Mouse (Mus musculus) liver, embryonic 12.5 days (tissue): ENCODE measurements around the gene Myo1f. TPM values are rescaled to one million over a fixed set of nuclear protein-coding genes. Genes with fewer than 3 reads are reported as not detected.
A peak's percentile ranks its signal among the peaks of the same experiment; 100 is the strongest.

Experiments
- ATAC-seq: fragments of 200-750 bp; cut with Nextera tagmentation; 2 replicates; pipeline ENCODE4 v1.8.0; 2017; ENCODE audit warnings: moderate number of reproducible peaks, mild to moderate bottlenecking, moderate library complexity
- H3K27ac ChIP-seq: fragments of 300-500 bp; sonication (generic); 2 replicates; pipeline ENCODE4 v1.5.1; 2016; ENCODE audit warnings: mild to moderate bottlenecking
- H3K27me3 ChIP-seq: fragments of 300-500 bp; sonication (generic); replicated peaks from 2 replicates; pipeline ENCODE4 v1.6.1; 2016; ENCODE audit warnings: mild to moderate bottlenecking, moderate library complexity
- H3K36me3 ChIP-seq: fragments of 300-500 bp; sonication (generic); 2 replicates; pipeline ENCODE4 v1.6.1; 2016; ENCODE audit warnings: mild to moderate bottlenecking, moderate library complexity
- H3K4me1 ChIP-seq: fragments of 300-500 bp; sonication (generic); 2 replicates; pipeline ENCODE4 v1.6.1; 2016
- H3K4me2 ChIP-seq: fragments of 300-500 bp; sonication (generic); 2 replicates; pipeline ENCODE4 v1.6.1; 2016; ENCODE audit warnings: mild to moderate bottlenecking, moderate library complexity
- H3K4me3 ChIP-seq: fragments of 300-500 bp; sonication (generic); 2 replicates; pipeline ENCODE4 v1.5.1; 2016; ENCODE audit warnings: mild to moderate bottlenecking, moderate library complexity
- H3K9ac ChIP-seq: fragments of 300-500 bp; sonication (generic); 2 replicates; pipeline ENCODE4 v1.6.1; 2016; ENCODE audit warnings: mild to moderate bottlenecking, moderate library complexity
- H3K9me3 ChIP-seq: fragments of 300-500 bp; sonication (generic); replicated peaks from 2 replicates; pipeline ENCODE4 v1.6.1; 2016; ENCODE audit warnings: mild to moderate bottlenecking, moderate library complexity
- WGBS: fragments of 180-500 bp; shearing (Covaris S2); methylation state at CpG from one replicate; pipeline ENCODE4 v1.1.7; 2016; ENCODE audit not compliant: insufficient replicate concordance; 5-methylcytosine and 5-hydroxymethylcytosine counted together
- polyA plus RNA-seq: library from polyadenylated mRNA; unstranded; fragments of >200 nt; fragmentation: Nextera tagmentation; extraction: Ambion mirVana; gene quantifications from 2 replicates; pipeline ENCODE4 v1.2.1, GENCODE M21; 2016

Myo1f gene
- polyA plus RNA-seq, result 7.4 and 8.5 TPM in 2 replicates

DNA sequence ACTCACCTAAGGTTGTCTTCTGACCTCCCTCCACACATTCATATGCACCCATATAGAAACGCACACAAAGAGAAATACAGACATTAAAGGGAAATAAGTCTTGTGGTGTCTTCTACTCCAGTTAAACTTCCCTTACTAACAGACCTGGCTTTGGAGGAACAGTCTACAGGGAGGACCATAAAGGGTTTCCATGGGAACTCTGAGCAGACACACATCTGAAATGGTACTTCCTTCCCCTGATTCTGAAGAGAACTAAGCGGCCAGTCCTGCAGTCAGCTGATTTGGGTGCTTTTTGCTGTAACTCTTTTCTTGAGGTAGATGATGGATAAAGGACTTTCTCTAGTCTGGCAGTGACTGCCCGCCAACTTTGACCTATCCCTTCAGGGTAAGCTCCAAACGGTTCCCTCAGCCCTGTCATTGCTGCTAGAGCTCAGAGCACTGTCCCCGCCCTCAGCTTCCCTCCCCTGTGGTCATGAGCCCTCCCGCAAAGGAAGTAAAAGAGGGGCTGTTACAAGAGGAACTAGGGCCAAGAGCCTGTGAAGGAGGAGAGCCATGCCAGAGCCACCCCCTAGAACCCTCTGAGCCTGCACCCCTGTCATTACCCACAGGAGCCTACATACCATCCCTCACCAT lies at the start of gene Myo1f:
Myo1f (plus strand) TSS at position 485 of the 633 bp plus-strand sequence.
- Histone ChIP-seq H3K27ac (no peak within 1 kb of the TSS), H3K4me1 (no peaks in the 10 kb centered on the region), H3K4me3 (peak within 1 kb of the TSS; percentile 11; the same call in 1 of the 2 replicates), H3K9me3 (no peaks in the 10 kb centered on the region), H3K9ac (no peak within 1 kb of the TSS), H3K27me3 (no peaks in the 10 kb centered on the region), H3K4me2 (peak within 1 kb of the TSS; percentile 13; the same call in 1 of the 2 replicates), H3K36me3 (peaks cover 10% of the 10 kb centered on the region; the same call in 1 of the 2 replicates)
- peak; percentile 46; the same call in 1 of the 2 replicates for ATAC-seq
- 14% methylated on average over 6 of the region's 6 CpGs for WGBS

DNA sequence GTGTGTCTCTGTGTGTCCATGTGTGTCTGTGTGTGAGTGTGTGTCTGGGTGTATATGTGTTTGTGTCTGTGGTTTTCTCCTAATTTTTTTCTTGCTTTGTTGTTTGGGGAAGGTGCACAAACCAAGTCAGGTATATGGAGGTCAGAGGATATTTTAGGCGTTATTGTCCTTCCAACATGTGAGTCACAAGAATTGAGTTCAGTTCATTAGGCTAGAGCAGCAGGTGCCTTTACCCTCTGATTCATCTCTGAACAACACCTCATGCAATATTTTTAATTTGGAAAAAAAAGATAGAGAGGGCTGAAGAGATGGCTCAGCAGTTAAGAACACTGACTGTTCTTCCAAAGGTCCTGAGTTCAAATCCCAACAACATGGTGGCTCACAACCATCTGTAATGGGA lies 47.1 kb upstream of the Myo1f start:
- peaks cover 6% of the 10 kb centered on the region; the same call in 1 of the 2 replicates for H3K4me1 ChIP-seq
- WGBS, result 68% methylated on average over 1 of the region's 1 CpGs
- H3K27ac ChIP-seq, result no peak overlapping the region
- H3K4me2 ChIP-seq, result no peak overlapping the region
- no peaks in the 10 kb centered on the region for H3K36me3 ChIP-seq
- no peaks in the 10 kb centered on the region for H3K9me3 ChIP-seq
- 0 out of 2 replicates have a peak, but pooled peaks cover 4% of the 10 kb centered on the region for H3K27me3 ChIP-seq
- ATAC-seq, result no peak
- no peak overlapping the region for H3K9ac ChIP-seq
- H3K4me3 ChIP-seq, result no peak overlapping the region

DNA sequence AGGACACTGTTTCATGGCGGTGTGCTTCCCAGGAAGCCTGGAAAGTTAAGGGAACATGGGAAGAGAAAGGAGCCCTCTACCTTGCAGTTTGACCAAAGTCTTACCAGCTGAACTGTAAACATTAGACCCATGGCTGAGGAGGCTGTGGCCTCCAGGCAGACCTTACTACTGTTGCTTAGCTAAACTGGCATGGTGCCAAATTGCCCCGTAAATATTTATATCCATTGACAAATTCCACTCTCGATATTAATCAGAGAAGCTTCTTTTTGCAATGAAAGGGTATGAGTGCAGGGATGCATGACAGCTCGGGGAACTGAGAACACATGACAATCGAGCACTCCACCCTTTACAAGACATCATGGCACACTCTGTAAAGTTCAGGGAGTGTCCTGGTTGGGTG lies 45.3 kb upstream of the Myo1f start:
- ATAC-seq, result no peak
- no peaks in the 10 kb centered on the region for H3K9me3 ChIP-seq
- no peak overlapping the region for H3K4me3 ChIP-seq
- H3K27me3 ChIP-seq, result no peaks in the 10 kb centered on the region
- H3K9ac ChIP-seq, result no peak overlapping the region
- no peaks in the 10 kb centered on the region for H3K36me3 ChIP-seq
- H3K4me1 ChIP-seq, result no peaks in the 10 kb centered on the region
- no peak overlapping the region for H3K4me2 ChIP-seq
- WGBS, result 55% methylated on average over 5 of the region's 5 CpGs
- no peak overlapping the region for H3K27ac ChIP-seq

DNA sequence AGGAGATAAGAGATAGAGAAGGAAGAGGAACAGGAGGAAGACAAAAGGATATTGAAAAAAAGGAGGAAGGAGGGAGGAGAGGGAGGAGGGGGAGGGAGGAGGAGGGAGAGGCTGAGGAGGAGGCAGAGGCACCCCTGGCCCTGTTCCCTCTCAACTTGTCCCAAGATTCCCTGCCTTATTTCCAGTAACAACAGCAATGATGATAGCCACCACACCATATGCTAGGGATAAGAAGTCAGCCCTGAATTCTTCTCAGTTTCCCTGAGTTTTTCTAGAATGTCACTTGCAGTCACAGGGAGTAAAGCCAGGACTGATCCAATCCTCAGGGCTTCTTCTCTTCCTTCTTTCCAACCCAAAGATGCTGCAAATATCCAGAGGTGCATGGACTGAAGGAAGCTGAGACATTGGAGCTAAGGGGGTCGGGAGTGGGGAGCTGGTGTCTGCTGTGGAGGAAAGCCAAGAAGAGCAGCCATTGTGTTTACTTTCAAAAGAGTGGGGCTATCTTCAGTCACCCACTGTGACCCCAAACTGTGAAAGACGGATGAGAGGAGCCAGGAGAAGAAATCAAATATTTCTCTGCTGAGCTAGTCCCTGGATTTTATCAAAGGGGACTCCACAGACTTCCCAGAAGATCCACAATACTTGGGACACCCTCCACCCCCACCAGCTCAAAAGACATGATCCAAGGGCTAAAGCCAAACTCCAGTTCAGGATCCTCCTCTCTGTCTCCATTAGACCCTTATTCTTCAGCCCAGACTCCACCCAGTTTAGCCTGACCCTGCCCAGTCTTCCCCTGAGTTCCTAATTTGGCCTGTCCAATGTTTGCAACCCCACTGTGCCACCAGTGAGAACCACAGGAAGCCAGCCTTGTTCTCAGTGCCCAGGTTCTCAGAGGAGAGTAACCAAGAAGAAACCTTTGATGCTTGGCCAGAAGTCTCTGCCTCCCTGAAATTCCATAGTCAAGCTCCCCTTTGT lies 42.8 kb upstream of the Myo1f start:
- no peaks in the 10 kb centered on the region for H3K36me3 ChIP-seq
- WGBS, result 28% methylated on average over 2 of the region's 2 CpGs
- no peak for ATAC-seq

DNA sequence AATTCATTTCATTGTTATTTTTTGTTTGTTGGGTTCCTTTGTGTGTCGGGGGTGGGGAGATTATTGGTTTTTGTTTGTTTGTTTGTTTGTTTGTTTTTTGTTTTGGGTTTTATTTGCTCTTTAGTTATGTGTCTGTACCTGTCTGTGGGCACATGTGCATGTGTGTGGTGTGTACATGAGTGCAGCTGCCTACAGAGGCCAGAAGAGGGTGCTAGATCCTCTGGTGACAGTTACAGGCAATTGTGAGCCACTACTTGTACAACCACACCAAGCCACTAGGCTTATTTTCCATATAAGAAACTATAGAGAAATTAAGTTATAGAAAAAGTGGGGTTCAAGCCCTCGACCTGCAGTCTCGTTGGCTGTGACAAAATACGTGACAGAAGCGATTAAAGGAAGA lies 41.6 kb upstream of the Myo1f start:
- no peaks in the 10 kb centered on the region for H3K9me3 ChIP-seq
- no peaks in the 10 kb centered on the region for H3K4me1 ChIP-seq
- 70% methylated on average over 5 of the region's 5 CpGs for WGBS
- H3K36me3 ChIP-seq, result no peaks in the 10 kb centered on the region
- no peak overlapping the region for H3K4me3 ChIP-seq
- ATAC-seq, result no peak
- H3K4me2 ChIP-seq, result no peak overlapping the region
- H3K27me3 ChIP-seq, result no peaks in the 10 kb centered on the region
- H3K27ac ChIP-seq, result no peak overlapping the region
- no peak overlapping the region for H3K9ac ChIP-seq

More for the DNA sequence above, 42.8 kb upstream of the Myo1f start:
- no peak overlapping the region for H3K9ac ChIP-seq
- H3K27me3 ChIP-seq, result no peaks in the 10 kb centered on the region
- H3K4me3 ChIP-seq, result no peak overlapping the region
- no peak overlapping the region for H3K27ac ChIP-seq
- no peaks in the 10 kb centered on the region for H3K9me3 ChIP-seq
- no peak overlapping the region for H3K4me2 ChIP-seq
- H3K4me1 ChIP-seq, result no peaks in the 10 kb centered on the region

DNA sequence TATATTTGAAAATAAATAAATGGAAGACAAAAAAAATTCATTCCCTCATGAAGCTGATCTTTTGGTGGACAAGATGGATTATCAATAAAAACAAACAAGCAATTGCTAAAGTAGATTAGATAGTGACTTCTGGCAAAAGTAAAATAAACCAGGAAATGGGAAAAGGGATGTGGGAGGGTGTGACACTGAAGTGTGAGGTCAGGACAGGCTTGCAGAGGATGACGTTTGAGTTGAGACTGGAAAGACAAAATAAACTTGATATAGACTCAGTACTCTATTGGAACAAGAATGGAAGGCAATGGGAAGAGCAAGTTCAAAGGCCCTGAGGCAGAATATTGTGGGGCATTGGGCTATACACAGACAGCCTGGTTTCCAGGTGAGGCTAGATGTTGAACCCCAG lies 35.1 kb upstream of the Myo1f start:
- Histone ChIP-seq H3K4me3 (no peak overlapping the region), H3K9ac (no peak overlapping the region), H3K4me1 (peaks cover 25% of the 10 kb centered on the region), H3K9me3 (no peaks in the 10 kb centered on the region), H3K27ac (no peak overlapping the region), H3K27me3 (peaks cover 4% of the 10 kb centered on the region; the same call in 1 of the 2 replicates), H3K4me2 (no peak overlapping the region), H3K36me3 (no peaks in the 10 kb centered on the region)
- ATAC-seq, result no peak
- 6% methylated on average over 1 of the region's 1 CpGs for WGBS

DNA sequence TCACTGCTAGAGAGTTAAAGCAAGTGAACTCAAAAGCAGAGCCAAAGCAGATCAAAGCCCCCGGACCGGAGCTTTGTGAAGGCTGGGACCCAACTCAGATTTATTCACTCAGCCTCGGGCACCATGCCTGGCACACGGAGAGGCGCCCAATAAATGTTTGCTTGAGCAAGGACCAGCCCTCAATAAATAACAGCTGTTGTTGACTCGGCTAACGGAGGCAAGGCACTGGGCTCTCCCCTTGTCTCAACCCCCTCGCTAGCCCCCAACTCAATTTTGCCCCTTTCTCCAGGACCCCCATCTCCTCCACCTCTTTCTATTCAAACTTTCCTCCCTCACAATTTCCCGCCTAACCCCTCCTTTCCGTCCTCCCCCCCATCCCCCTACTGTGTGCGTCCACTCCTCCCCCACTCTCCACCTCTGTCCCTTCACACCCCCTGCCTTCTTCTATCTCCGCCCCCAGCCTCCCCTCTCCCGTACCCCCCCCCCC lies 32.0 kb upstream of the Myo1f start:
- H3K4me3 ChIP-seq, result peak overlapping the region; percentile 57
- peaks cover 4% of the 10 kb centered on the region; the same call in 1 of the 2 replicates for H3K27me3 ChIP-seq
- WGBS, result 14% methylated on average over 12 of the region's 13 CpGs
- H3K36me3 ChIP-seq, result peaks cover 4% of the 10 kb centered on the region
- H3K4me1 ChIP-seq, result peaks cover 29% of the 10 kb centered on the region
- ATAC-seq, result 0 out of 2 replicates have a peak, but pooled peaks have one; percentile 11
- H3K9me3 ChIP-seq, result no peaks in the 10 kb centered on the region
- H3K9ac ChIP-seq, result peak overlapping the region; percentile 61
- H3K4me2 ChIP-seq, result peak overlapping the region; percentile 78
- H3K27ac ChIP-seq, result no peak overlapping the region

DNA sequence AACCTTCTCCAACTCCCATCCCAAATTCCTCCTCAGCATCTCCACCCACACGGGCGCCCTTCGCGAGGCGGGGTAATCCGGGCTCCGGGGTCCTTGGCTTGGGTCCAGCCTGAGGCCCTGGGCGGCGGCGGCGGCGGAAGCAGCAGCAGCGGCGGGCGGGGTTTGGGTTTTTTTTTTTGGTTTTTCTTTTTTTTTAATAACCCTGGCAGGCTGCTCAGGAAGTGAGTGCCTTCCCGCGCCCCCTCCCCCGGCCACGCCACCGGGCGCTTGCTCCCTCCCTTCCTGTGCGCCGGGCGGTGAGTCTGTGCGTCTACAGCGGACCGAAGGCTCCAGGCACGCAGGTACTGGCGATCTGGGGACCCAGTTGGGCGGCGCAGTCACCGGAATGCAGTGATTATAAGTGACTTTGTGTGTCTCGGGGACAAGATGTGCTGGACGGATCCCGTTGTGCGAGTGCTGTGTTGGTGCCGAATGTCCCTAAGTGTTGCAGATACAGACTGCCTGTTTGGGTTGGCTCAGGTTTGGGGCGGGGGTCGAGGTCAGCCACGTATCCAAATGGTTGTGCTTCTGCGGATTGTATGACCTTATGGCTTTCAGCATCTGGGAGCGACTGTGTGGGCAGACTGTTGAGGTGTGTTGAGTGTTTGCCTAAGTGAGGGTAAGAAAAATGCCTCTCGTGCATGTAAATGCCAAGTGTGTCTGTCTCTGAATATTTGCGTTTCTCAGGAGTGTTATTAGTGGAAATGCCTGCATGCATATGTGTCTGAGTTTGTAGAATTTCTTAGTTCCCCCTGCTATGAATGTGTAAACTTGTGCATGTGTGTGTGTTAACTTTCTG lies 31.4 kb upstream of the Myo1f start, which contains the start of gene Adamts10:
Adamts10 (plus strand) TSS at position 287 of the 838 bp plus-strand sequence.
- Histone ChIP-seq H3K4me3 (peak within 1 kb of the TSS; percentile 57), H3K9me3 (no peaks in the 10 kb centered on the region), H3K4me1 (peaks cover 29% of the 10 kb centered on the region), H3K4me2 (peak within 1 kb of the TSS; percentile 78), H3K27me3 (peaks cover 4% of the 10 kb centered on the region; the same call in 1 of the 2 replicates), H3K36me3 (peaks cover 9% of the 10 kb centered on the region), H3K9ac (peak within 1 kb of the TSS; percentile 61), H3K27ac (0 out of 2 replicates have a peak within 1 kb of the TSS, but pooled peaks have one; percentile 36)
- ATAC-seq, result peak; percentile 63; the same call in 1 of the 2 replicates
- WGBS, result under 1% methylated on average over 43 of the region's 44 CpGs

DNA sequence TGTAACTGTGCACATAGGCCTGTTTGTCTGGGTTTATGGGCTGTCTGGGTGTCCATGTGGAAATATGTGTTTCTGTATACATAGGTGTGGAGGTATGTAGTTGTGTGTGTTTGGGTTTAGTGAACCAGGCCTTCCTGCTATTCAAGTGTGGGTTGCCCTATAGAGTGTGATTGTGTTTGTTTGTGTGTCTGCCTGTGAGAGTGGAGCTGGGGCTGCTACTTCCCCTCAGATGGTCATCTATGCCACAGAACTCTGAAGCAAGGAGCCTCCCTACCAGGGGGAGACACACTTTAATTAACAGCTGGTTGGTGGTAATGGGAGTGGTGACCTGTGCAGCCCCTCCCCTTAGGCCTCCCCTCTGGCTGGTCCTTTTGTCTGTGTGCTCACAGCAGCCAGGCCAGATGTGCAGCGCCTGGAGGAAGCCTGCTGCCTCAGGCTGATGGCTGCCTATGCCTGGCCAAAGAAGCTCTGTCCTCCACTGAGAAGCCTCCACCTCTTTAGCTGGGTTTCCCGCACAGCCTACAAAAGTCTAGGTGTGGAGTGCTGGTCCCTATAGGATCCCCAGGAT lies 30.6 kb upstream of the Myo1f start:
- peaks cover 4% of the 10 kb centered on the region; the same call in 1 of the 2 replicates for H3K27me3 ChIP-seq
- H3K9me3 ChIP-seq, result no peaks in the 10 kb centered on the region
- H3K4me3 ChIP-seq, result peak overlapping the region; percentile 57
- H3K9ac ChIP-seq, result peak overlapping the region; percentile 61; the same call in 1 of the 2 replicates
- 31% methylated on average over 2 of the region's 2 CpGs for WGBS
- peak overlapping the region; percentile 36; the same call in 1 of the 2 replicates for H3K27ac ChIP-seq
- H3K36me3 ChIP-seq, result peaks cover 15% of the 10 kb centered on the region
- H3K4me2 ChIP-seq, result peak overlapping the region; percentile 78
- peak; percentile 55 for ATAC-seq
- H3K4me1 ChIP-seq, result peaks cover 29% of the 10 kb centered on the region

DNA sequence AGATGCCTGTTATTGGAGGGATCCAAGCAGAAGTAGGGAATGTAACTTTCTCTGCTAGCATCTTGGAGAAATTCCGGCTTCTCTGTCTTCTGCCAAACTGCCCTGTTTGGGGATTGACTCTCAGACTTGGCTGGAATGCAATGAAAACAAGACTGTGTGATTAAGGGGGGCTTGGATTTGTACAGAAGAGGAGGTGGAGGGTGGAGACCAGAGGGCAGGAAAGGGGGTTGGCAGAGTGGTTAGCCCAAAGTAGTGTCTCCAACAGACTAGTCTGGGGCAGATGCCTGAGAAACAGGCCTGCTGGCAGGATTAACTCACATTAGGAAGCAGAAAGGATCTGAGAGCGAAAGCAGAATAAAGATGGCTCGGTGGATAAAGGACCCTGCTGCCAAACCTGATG lies 29.0 kb upstream of the Myo1f start:
- no peak overlapping the region for H3K9ac ChIP-seq
- peaks cover 4% of the 10 kb centered on the region; the same call in 1 of the 2 replicates for H3K27me3 ChIP-seq
- peaks cover 29% of the 10 kb centered on the region for H3K4me1 ChIP-seq
- no peak overlapping the region for H3K4me2 ChIP-seq
- H3K27ac ChIP-seq, result no peak overlapping the region
- H3K4me3 ChIP-seq, result no peak overlapping the region
- peaks cover 32% of the 10 kb centered on the region for H3K36me3 ChIP-seq
- ATAC-seq, result no peak
- 74% methylated on average over 3 of the region's 3 CpGs for WGBS
- H3K9me3 ChIP-seq, result no peaks in the 10 kb centered on the region
